31 mouse cellular contexts compared by ENCODE assay signal in genomic region chr2:67901574-67901973, GRCm38 (mm10).
DNase-seq lines count a peak whose midpoint lies in the region; ATAC-seq and TF ChIP-seq lines count a peak whose summit lies in the region.
"Had no signal": no experiment of that assay in that cellular context is flagged by ENCODE, and none has a peak within 500 bp of the region (broad histone marks: within the 10 kb centered on the region; RNA-seq: fewer than 3 reads in every experiment).

No protein-coding gene starts in this region.

- no peak overlapping the region for H3K4me3 ChIP-seq in hindbrain, embryonic 16.5 days (ENCODE audit: low read length)
- no peak overlapping the region for H3K4me3 ChIP-seq in hindbrain, embryonic 11.5 days (ENCODE audit: low read depth, low read length)
- H3K4me3 ChIP-seq in left cerebral cortex, adult 2 months = no peak overlapping the region
- H3K4me3 ChIP-seq: embryonic facial prominence, embryonic 10.5 days; embryonic facial prominence, embryonic 13.5 days; erythroblast, embryonic 14.5 days; forebrain, embryonic 13.5 days; heart, adult 2 months; heart, embryonic 10.5 days; heart, embryonic 13.5 days; hindbrain, embryonic 12.5 days had no signal

- H3K4me2 ChIP-seq in hindbrain, embryonic 16.5 days (ENCODE audit: low read length) = no peak overlapping the region
- H3K4me2 ChIP-seq in hindbrain, embryonic 11.5 days (replicated peaks; ENCODE audit: low read depth, low read length) = no peak overlapping the region
- H3K4me2 ChIP-seq: embryonic facial prominence, embryonic 13.5 days; forebrain, embryonic 13.5 days; heart, embryonic 13.5 days; hindbrain, embryonic 12.5 days had no signal

- peak; percentile 6 for DNase-seq in cerebellum, adult 9-11 months
- no peak for DNase-seq in cerebellum, adult 11 months
- DNase-seq in hindbrain, embryonic 11.5 days (ENCODE audit: low spot score) = no peak
- no peak for DNase-seq in left cerebral cortex, adult 2 months (ENCODE audit: extremely low spot score in 1 of 2, low spot score in 2 of 2)
- DNase-seq in left cerebral cortex, postnatal 36 days (ENCODE audit: low spot score in 2 of 2) = no peak
- peak; percentile 29 to 45 for DNase-seq in right cerebral cortex, postnatal 10 days (ENCODE audit: low spot score in 2 of 2)
- DNase-seq in right cerebral cortex, postnatal 14 days = no peak
- DNase-seq: adrenal gland, postnatal 14 days; B cell, adult 2 months; cerebellum, adult 18-20 months; cerebellum, adult 9-10 months; cerebellum, postnatal 25 days; embryo, embryonic 11 days; gastrocnemius, postnatal 10 days; gastrocnemius, postnatal 36 days; heart, adult 2 months; heart, postnatal 14 days; heart, postnatal 4 days had no signal

- H3K4me1 ChIP-seq in hindbrain, embryonic 16.5 days (ENCODE audit: control insufficient read depth, insufficient read depth, low read depth, low read length) = no peaks in the 10 kb centered on the region
- no peaks in the 10 kb centered on the region for H3K4me1 ChIP-seq in hindbrain, embryonic 11.5 days (replicated peaks; ENCODE audit: control insufficient read depth, insufficient read depth, low read length)
- H3K4me1 ChIP-seq: embryonic facial prominence, embryonic 13.5 days; heart, embryonic 10.5 days had no signal

- peak; percentile 56; the same call in 1 of the 2 replicates for ATAC-seq in hindbrain, embryonic 16.5 days
- ATAC-seq in hindbrain, embryonic 11.5 days (ENCODE audit: low FRiP score) = no peak
- ATAC-seq: forebrain, embryonic 13.5 days; forebrain, embryonic 16.5 days; intestine, postnatal 0 days; Patski had no signal

- H3K27ac ChIP-seq in hindbrain, embryonic 16.5 days (ENCODE audit: low read depth, low read length) = no peak overlapping the region
- H3K27ac ChIP-seq in hindbrain, embryonic 11.5 days (ENCODE audit: low read depth, low read length) = no peak overlapping the region
- H3K27ac ChIP-seq in left cerebral cortex, adult 2 months = peak overlapping the region; percentile 8; the same call in 1 of the 2 replicates
- H3K27ac ChIP-seq: embryonic facial prominence, embryonic 10.5 days; embryonic facial prominence, embryonic 13.5 days; forebrain, embryonic 13.5 days; heart, adult 2 months; heart, embryonic 10.5 days; heart, embryonic 13.5 days; hindbrain, embryonic 12.5 days had no signal

- no peaks in the 10 kb centered on the region for H3K27me3 ChIP-seq in hindbrain, embryonic 16.5 days (replicated peaks; ENCODE audit: control insufficient read depth, insufficient read depth, low read length)
- no peaks in the 10 kb centered on the region for H3K27me3 ChIP-seq in hindbrain, embryonic 11.5 days (ENCODE audit: control insufficient read depth, insufficient read depth, low read length)
- H3K27me3 ChIP-seq: CH12.LX; embryonic facial prominence, embryonic 13.5 days; forebrain, embryonic 13.5 days; heart, embryonic 13.5 days; hindbrain, embryonic 12.5 days; Patski had no signal

- no peaks in the 10 kb centered on the region for H3K9me3 ChIP-seq in hindbrain, embryonic 16.5 days (ENCODE audit: control insufficient read depth, low read length)
- H3K9me3 ChIP-seq in hindbrain, embryonic 11.5 days (ENCODE audit: control insufficient read depth, low read length) = no peaks in the 10 kb centered on the region
- H3K9me3 ChIP-seq: embryonic facial prominence, embryonic 10.5 days; embryonic facial prominence, embryonic 13.5 days; forebrain, embryonic 13.5 days; heart, embryonic 10.5 days; heart, embryonic 13.5 days; hindbrain, embryonic 12.5 days had no signal

- no peaks in the 10 kb centered on the region for H3K36me3 ChIP-seq in hindbrain, embryonic 16.5 days (ENCODE audit: control insufficient read depth, insufficient read depth, low read length)
- no peaks in the 10 kb centered on the region for H3K36me3 ChIP-seq in hindbrain, embryonic 11.5 days (ENCODE audit: control insufficient read depth, insufficient read depth, low read length)
- H3K36me3 ChIP-seq: embryonic facial prominence, embryonic 10.5 days; embryonic facial prominence, embryonic 13.5 days; G1E; heart, embryonic 10.5 days; heart, embryonic 13.5 days; hindbrain, embryonic 12.5 days had no signal

- intact Hi-C loops in left cerebral cortex, adult 2 months (cut with DNase I) = loop anchor here (10.0 kb wide), 1 partner anchor 443 kb away; no protein-coding TSS in a partner anchor
- intact Hi-C loops in left cerebral cortex, postnatal 36 days (cut with DNase I) = no loop called here

- WGBS in hindbrain, embryonic 16.5 days = 74% methylated on average over 6 of the region's 6 CpGs
- 80% methylated on average over 6 of the region's 6 CpGs for WGBS in hindbrain, embryonic 11.5 days

- H3K9ac ChIP-seq in hindbrain, embryonic 16.5 days (ENCODE audit: low read depth, low read length) = no peak overlapping the region
- H3K9ac ChIP-seq in hindbrain, embryonic 11.5 days (ENCODE audit: low read depth, low read length) = no peak overlapping the region
- H3K9ac ChIP-seq: embryonic facial prominence, embryonic 13.5 days; forebrain, embryonic 13.5 days; heart, embryonic 13.5 days; hindbrain, embryonic 12.5 days had no signal

- TF ChIP-seq CTCF in left cerebral cortex, adult 2 months (IDR thresholded peaks at IDR 0.05) = no peak

Comparison
In these comparisons a context has a peak if more than half of its experiments do, and no peak if none do; other contexts are left out.
1. DNase-seq: peak in cerebellum, adult 9-11 months (single experiment) and right cerebral cortex, postnatal 10 days (2 of 2); none in cerebellum, adult 11 months (single experiment), hindbrain, embryonic 11.5 days (single experiment), left cerebral cortex, adult 2 months (0 of 2), left cerebral cortex, postnatal 36 days (0 of 2) and right cerebral cortex, postnatal 14 days (single experiment).